In the genomic region with DNA sequence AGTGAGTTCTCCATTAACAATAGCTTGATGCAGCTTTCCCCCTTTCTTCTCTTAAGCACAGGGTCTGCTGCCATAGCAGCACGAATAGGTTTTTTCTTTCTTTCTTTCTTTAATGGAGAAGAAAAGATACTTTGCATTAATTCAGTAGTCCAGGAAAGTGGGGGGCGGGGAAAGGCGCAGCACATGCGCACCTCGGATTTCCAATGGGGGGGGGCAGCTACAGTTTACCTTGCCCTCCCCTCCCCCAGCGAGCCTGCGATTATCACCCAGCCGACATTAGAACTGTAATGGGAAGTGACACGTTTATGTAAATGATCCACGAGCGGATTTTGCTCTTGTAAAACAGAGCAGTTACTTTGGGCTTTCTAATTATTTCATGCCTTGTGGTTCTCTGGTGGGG, we compare ENCODE assay signal across 8 mouse cellular contexts.
DNase-seq lines count a peak whose midpoint lies in the region; ATAC-seq lines count a peak whose summit lies in the region.
"Had no signal": no experiment of that assay in that cellular context is flagged by ENCODE, and none has a peak within 500 bp of the region (broad histone marks: within the 10 kb centered on the region; RNA-seq: fewer than 3 reads in every experiment).

No protein-coding gene starts in this region.

- no peaks in the 10 kb centered on the region for H3K9me3 ChIP-seq in embryonic facial prominence, embryonic 13.5 days
- no peaks in the 10 kb centered on the region for H3K9me3 ChIP-seq in forebrain, embryonic 15.5 days
- H3K9me3 ChIP-seq in midbrain, embryonic 15.5 days: no peaks in the 10 kb centered on the region
- H3K9me3 ChIP-seq: lung, embryonic 15.5 days had no signal

- no peak overlapping the region for H3K9ac ChIP-seq in embryonic facial prominence, embryonic 13.5 days
- peak overlapping the region; percentile 38 for H3K9ac ChIP-seq in forebrain, embryonic 15.5 days (replicated peaks)
- no peak overlapping the region for H3K9ac ChIP-seq in midbrain, embryonic 15.5 days
- H3K9ac ChIP-seq: lung, embryonic 15.5 days had no signal

- H3K27me3 ChIP-seq in embryonic facial prominence, embryonic 13.5 days: no peaks in the 10 kb centered on the region
- no peaks in the 10 kb centered on the region for H3K27me3 ChIP-seq in forebrain, embryonic 15.5 days
- no peaks in the 10 kb centered on the region for H3K27me3 ChIP-seq in midbrain, embryonic 15.5 days (replicated peaks)
- H3K27me3 ChIP-seq: lung, embryonic 15.5 days had no signal

- no peaks in the 10 kb centered on the region for H3K36me3 ChIP-seq in embryonic facial prominence, embryonic 13.5 days
- no peaks in the 10 kb centered on the region for H3K36me3 ChIP-seq in forebrain, embryonic 15.5 days
- H3K36me3 ChIP-seq in midbrain, embryonic 15.5 days (replicated peaks): no peaks in the 10 kb centered on the region
- H3K36me3 ChIP-seq: lung, embryonic 15.5 days had no signal

- DNase-seq in left cerebral cortex, postnatal 14 days (ENCODE audit: low spot score in 2 of 2): peak; percentile 17 to 37
- DNase-seq in left cerebral cortex, adult 9 months (ENCODE audit: low spot score in 2 of 2): no peak
- DNase-seq in lung, postnatal 25 days (ENCODE audit: low spot score): no peak
- DNase-seq in adrenal gland, postnatal 14 days: no peak

- ATAC-seq in embryonic facial prominence, embryonic 13.5 days (ENCODE audit: insufficient number of reproducible peaks, insufficient read depth, low FRiP score, low TSS enrichment, low read depth): no peak
- ATAC-seq in forebrain, embryonic 15.5 days (replicated peaks): peak; percentile 68
- ATAC-seq in midbrain, embryonic 15.5 days (replicated peaks): peak; percentile 73

- WGBS in embryonic facial prominence, embryonic 13.5 days: 19% methylated on average over 11 of the region's 11 CpGs
- 4% methylated on average over 11 of the region's 11 CpGs for WGBS in forebrain, embryonic 15.5 days
- 5% methylated on average over 11 of the region's 11 CpGs for WGBS in midbrain, embryonic 15.5 days

- intact Hi-C loops in left cerebral cortex, postnatal 14 days (cut with DNase I): no loop called here

- H3K27ac ChIP-seq in embryonic facial prominence, embryonic 13.5 days: no peak overlapping the region; the same call in 1 of the 2 replicates
- H3K27ac ChIP-seq in forebrain, embryonic 15.5 days (replicated peaks): peak overlapping the region; percentile 68
- peak overlapping the region; percentile 86 for H3K27ac ChIP-seq in midbrain, embryonic 15.5 days
- H3K27ac ChIP-seq: lung, embryonic 15.5 days had no signal

- H3K4me1 ChIP-seq in embryonic facial prominence, embryonic 13.5 days: peaks cover 21% of the 10 kb centered on the region
- H3K4me1 ChIP-seq in forebrain, embryonic 15.5 days: peaks cover 29% of the 10 kb centered on the region
- H3K4me1 ChIP-seq in midbrain, embryonic 15.5 days: peaks cover 45% of the 10 kb centered on the region
- H3K4me1 ChIP-seq: lung, embryonic 15.5 days had no signal

- peak overlapping the region; percentile 45 for H3K4me2 ChIP-seq in embryonic facial prominence, embryonic 13.5 days
- peak overlapping the region; percentile 47 for H3K4me2 ChIP-seq in forebrain, embryonic 15.5 days (replicated peaks)
- peak overlapping the region; percentile 41 for H3K4me2 ChIP-seq in midbrain, embryonic 15.5 days
- H3K4me2 ChIP-seq: lung, embryonic 15.5 days had no signal

- peak overlapping the region; percentile 21 for H3K4me3 ChIP-seq in embryonic facial prominence, embryonic 13.5 days
- H3K4me3 ChIP-seq in forebrain, embryonic 15.5 days: peak overlapping the region; percentile 30
- peak overlapping the region; percentile 16 for H3K4me3 ChIP-seq in midbrain, embryonic 15.5 days
- H3K4me3 ChIP-seq: lung, embryonic 15.5 days had no signal

Comparison
In these comparisons a context has a peak if more than half of its experiments do, and no peak if none do; other contexts are left out.
1. DNase-seq: peak in left cerebral cortex, postnatal 14 days (2 of 2); none in left cerebral cortex, adult 9 months (0 of 2), lung, postnatal 25 days (single experiment) and adrenal gland, postnatal 14 days (single experiment).
2. Peak in every context shown above with its lines, with median percentiles within 50 percentile points of each other: H3K4me2 ChIP-seq and H3K4me3 ChIP-seq.